Mouse (Mus musculus): ENCODE data around the gene Bik.

Gene Bik

GRCm38 (mm10) chr15:83512489-83513281, 14.0 kb upstream of the Bik start:
- no peak for DNase-seq (ENCODE audit: low read depth in 2 of 2, low spot score in 2 of 2)

DNA sequence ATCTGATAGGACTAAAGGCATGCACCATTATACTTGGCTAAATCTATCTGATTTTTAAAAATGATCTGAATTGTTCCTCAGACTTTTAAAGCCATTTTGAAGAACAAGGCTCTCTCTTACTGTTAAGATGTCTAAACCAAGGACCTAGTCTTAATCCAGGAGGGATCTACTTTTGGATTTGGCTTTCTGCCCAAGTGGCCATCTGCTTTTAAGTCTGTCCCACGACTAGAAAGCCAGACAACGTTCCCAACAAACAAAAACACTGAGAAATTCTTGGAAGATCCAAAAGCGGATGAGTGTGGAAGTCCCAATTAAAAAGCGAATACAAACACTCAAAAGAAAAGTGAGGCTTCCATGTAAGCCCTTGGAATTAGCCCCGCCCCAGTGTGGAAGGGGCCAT, 11.6 kb upstream of the Bik start:
- DNase-seq (ENCODE audit: low read depth in 2 of 2, low spot score in 2 of 2): no peak

DNA sequence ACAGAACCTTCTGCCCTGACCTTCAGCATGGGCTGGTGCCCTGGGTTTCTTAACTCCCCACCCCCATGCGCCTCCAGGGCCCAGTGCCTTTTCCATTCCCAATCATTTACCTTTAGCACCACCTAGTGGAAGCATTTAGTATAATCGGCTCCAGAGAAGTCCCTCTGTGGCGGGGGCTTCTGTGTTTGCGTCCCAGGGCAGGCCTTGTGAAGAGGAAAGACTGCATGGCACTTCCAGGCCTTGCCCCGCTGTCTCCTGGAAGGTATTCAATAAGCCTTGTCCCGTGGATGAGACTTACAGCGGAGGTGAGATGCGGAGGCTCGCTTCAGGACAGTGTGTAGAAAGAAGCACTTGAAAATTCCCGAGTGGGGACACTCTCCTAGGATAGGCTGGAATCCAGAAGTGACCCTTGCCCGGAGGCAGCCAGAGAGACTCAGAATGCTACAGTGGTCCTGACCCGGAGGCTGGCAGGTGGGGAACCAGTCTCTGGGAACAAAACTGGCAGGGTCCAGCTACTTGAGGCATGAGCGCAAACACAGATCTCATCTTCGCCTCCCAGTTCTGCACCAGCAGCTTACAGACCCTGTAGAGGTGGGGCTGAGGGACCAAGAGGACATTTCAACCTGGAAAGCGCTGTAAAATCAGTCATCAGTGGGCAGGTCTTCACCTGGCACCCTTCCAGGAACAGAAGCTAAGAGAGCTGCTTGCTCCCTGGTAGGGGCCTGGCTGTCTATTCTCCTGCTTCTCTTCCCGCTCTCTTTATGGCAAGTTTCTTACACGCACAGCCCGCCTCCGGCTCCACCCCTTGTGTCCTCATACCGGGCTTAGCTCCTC, 8.2 kb upstream of the Bik start:
- DNase-seq (ENCODE audit: low read depth in 2 of 2, low spot score in 2 of 2): peak; percentile 50 to 66

- DNase-seq (ENCODE audit: low read depth in 2 of 2, low spot score in 2 of 2): no peak
These were observed 5.7 kb upstream of the Bik start for GRCm38 (mm10) chr15:83520861-83521382.

- DNase-seq (ENCODE audit: low read depth in 2 of 2, low spot score in 2 of 2): no peak
These were observed 3.5 kb upstream of the Bik start for GRCm38 (mm10) chr15:83523196-83523595.

DNA sequence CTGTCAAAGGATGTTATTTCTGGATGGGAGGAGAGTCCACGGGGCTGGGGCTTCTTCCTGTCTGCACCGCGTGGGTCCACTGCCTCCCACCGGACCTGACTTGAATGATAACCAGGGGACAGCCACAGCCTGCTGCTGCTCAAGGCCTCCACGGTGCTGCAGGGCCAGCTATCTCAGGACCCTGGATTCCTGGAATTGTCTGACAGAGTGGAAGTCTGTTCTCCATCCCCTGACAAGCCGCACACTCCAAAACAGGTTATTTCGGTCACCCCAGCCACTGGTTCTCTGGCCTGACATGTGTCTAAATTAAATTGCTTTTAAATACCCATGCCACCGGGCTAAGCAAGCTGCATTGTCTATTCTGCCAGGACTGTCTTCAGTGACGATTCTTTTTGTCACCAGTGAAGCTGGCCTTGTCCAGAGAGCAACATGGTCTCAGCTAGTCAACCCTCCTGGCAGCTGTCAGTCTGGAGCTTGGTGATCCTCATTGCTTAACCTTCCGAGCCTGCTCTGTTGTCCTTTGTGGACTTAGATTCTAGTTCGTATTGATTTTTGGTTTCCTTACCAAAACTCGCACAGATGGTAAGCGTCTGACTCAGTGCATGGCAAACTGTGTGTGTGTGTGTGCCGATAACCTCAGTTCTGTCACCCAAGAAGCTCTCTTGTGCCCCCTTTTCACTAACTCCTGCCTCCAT, 2.9 kb upstream of the Bik start:
- no peak for DNase-seq (ENCODE audit: low read depth in 2 of 2, low spot score in 2 of 2)

DNA sequence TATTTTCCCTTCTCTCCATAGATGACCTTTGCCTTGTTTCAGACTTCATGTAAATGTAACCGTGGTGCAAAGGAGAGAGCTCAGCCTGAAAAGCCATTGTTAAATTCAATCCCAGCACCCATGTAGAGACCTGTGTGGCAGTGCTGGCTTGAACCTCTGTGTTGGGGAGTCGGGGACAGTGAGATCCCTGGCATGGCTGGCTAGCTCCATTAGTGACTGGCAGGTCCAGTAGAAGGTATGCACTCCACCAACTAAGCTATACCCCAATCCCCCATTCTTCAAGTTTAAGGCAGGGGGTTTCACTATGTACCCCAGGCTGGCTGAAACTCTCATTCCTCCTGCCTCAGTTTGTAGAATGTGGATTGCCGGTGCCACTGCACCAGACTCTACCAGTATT, 2.3 kb upstream of the Bik start:
- no peak for DNase-seq (ENCODE audit: low read depth in 2 of 2, low spot score in 2 of 2)

DNA sequence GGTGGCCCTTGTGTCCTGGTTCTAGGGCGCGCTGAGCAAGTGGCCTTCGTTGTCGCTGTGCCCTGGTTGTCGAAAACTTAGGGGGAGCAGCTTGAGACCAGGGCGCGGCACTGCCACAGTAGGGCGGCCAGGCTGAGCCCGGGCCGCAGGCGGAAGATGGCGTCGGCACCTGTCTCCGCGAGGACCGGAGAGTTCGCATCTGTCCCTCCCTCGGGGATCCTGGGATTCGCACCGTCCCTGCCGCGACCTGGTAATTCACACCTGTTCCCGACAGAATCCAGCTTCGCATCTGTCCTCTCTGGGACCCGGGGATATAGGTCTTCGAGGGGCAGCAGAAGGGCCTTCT, 403 bp downstream of the Bik start:
- peak in 1 of 2 experiments; percentile 14 for DNase-seq (ENCODE audit: low read depth in 2 of 2, low spot score in 2 of 2)

- no peak for DNase-seq (ENCODE audit: low read depth in 2 of 2, low spot score in 2 of 2)
These were observed 1.1 kb downstream of the Bik start for GRCm38 (mm10) chr15:83527747-83528146.

DNA sequence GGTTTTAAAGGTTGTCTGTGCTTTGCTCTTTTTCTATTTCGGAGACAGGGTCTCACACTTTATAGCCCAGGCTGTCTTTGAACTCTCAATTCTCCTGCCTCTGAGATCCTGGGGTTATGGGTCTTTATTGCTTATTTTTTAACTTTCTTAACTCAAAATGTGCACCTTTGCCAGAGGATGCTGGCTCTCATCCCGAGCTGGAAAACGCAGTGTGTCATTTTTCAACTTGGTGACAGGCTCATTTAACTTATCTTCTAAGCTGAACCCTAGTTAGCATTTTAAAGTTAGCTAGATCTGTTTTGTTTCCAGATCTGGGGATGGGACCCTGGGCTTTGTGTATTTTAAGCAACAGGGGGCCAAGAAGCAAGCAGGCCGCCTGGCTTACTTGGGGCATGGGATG, 2.2 kb downstream of the Bik start:
- DNase-seq (ENCODE audit: low read depth in 2 of 2, low spot score in 2 of 2): no peak

DNA sequence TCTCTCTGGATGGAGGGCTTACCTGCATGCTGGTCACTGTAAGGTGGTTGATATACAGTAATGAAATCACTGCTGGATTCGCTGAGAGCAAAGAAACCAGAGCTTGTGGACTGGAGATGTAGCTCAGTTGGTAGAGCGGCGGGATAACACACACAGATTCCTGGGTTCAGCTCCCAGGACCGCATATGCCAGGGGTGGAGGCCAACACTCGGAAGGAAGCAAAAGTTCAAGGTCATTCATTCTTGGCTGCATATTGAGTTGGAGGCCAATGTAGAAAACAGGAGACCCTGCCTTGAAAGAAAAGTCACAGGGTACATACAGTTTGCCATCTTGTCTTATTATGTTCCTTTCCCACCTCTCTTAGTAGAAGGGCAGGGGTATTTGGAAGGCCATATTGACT, 3.1 kb downstream of the Bik start:
- no peak for DNase-seq (ENCODE audit: low read depth in 2 of 2, low spot score in 2 of 2)

DNA sequence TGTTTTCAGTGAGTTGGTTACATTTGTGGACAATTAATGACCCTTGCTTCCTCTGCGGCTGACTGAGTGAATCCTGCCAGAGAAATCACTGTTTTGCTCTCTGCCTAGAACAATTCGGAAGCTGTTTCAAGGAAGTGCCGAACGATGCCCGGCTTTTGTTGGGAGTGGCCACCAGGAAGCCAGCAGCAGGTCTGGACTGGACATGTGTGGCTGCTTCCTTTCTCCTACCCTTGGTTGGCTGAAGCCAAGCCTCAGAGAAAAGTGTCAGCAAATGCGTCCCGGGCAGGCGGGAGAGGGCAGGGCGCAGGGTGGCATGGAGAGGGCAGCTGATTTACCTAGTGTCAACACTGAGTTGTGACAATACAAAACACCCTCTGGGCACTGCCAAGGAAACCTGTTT, 3.6 kb downstream of the Bik start:
- DNase-seq (ENCODE audit: low read depth in 2 of 2, low spot score in 2 of 2): no peak

GRCm38 (mm10) chr15:83530688-83531087, 4.0 kb downstream of the Bik start:
- DNase-seq (ENCODE audit: low read depth in 2 of 2, low spot score in 2 of 2): no peak

DNA sequence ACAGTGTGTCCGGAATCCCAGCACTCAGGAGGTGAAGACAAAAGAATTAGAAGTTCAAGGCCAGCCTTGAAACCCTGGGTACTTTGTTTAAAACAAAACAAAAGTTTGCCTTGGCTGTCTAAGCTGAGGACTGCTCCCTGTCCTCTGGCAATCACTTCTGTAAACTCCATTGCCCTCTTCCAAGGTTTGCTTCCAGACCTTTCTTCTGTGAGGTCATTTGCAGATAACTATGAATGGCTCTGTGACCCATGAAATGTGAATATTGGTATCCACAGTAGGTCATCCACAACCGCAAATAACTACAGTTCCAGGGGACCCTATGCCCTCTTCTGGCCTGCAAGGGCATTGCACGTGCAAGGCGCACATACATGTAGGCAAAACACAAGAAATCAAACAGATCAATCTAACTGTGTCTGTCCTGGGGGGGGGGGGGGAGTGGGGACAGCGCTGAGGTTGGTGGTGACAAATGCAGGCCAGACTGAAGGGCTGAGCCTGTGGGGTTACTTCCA, 5.4 kb downstream of the Bik start:
- no peak for DNase-seq (ENCODE audit: low read depth in 2 of 2, low spot score in 2 of 2)

DNA sequence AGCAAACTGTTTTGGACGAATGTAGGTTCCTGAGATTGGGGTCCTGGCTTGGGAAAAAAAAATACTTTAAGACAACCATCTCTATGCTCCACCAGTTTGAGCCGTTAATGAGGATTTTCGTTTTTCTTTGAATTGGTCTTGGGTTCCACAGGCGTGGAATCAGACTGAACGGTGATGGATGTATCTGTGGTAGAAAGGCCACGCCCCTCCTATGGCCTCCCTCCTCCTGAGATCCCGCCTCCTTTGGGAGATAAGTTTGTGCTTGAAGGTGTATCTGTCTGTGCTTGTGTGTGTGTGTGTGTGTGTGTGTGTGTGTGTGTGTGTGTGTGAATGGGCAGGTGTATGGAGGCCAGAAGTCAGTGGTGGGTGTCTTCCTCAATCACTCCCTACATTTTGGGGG, 5.9 kb downstream of the Bik start:
- no peak for DNase-seq (ENCODE audit: low read depth in 2 of 2, low spot score in 2 of 2)

GRCm38 (mm10) chr15:83534960-83535889, 8.6 kb downstream of the Bik start:
- no peak for DNase-seq (ENCODE audit: low read depth in 2 of 2, low spot score in 2 of 2)

- no peak for DNase-seq (ENCODE audit: low read depth in 2 of 2, low spot score in 2 of 2)
These were observed 9.2 kb downstream of the Bik start for GRCm38 (mm10) chr15:83535890-83536231.

DNA sequence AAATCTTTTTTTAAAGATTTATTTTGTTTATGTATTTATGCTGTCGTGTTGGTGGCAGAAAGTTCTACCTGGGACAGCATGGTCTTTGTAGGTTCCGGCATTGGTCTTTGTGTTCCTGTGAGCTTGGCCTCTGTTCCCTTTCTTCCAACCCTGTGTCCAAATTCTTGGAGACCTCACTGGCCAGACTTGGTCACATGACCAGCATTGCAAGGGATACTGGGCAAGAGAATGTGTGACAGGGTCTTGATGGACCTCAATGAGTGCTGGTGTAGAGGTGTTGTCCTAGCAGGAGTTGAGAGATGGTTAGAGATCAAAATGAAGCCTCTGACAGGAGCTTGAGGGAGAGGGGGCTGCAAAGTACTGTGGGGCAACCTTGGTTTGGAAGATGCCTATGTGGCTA, 12.2 kb downstream of the Bik start:
- DNase-seq (ENCODE audit: low read depth in 2 of 2, low spot score in 2 of 2): no peak

DNA sequence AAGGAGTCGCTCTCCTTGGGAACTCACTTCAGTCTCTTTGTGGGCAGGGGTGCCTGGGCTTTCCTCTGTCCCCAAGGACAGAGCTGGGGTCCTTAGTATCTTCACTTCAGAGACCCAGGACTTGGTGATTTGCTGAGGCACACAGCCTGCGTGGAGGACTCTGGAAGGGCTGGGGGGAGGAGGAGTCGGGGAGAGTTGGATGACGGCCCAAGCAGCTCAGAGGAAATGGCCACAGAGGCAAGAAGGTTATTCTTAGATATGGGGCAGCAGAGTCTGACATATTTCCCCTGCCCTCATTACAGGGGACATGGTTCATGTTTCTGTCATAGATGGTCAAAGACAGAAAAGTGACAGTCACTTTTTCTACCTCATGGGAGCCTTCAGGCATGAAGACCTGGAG, 13.2 kb downstream of the Bik start:
- no peak for DNase-seq (ENCODE audit: low read depth in 2 of 2, low spot score in 2 of 2)

DNA sequence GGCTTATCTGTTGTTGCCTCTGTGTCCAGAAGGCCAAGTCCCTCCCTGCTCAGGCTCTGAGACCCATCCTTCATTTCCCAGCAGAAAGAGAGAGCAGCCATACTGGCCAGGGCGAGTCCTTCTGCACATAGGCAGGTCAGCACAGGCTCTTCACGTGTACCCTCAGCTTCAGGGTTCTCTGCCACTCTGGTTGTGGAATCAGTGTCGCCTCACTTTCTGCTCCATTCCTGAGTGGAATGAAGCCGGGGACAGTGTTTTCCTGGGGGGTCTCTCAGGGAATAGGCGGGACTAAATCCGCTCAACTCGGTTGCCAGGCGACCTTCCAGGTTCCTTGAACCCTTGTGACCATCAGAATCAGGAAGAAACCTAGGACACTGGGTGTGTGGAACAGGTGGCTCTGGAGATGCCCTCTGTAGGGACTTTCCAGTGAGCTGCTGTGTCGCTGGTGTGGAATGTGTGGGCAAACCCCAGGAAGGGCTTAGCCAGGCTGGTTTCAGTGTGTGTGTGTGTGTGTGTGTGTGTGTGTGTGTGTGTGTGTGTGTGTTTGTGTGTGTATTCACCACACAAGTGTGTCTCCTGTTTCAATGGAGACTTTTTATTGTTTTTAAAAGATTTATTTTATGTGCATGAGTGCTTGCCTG, 15.1 kb downstream of the Bik start:
- DNase-seq (ENCODE audit: low read depth in 2 of 2, low spot score in 2 of 2): no peak
